Mouse (Mus musculus): ENCODE data around the gene Ap2b1. TPM values are rescaled to one million over a fixed set of nuclear protein-coding genes. Genes with fewer than 3 reads are reported as not detected.
A peak's percentile ranks its signal among the peaks of the same experiment; 100 is the strongest.
"Not testable (repeated sequence)": the region's sequence is repeated elsewhere in the genome, so short reads cannot be mapped to it uniquely, and the experiment has no call there.

Gene Ap2b1
- total RNA-seq, 2 experiments from 2014 or later = 304 to 324 TPM

DNA sequence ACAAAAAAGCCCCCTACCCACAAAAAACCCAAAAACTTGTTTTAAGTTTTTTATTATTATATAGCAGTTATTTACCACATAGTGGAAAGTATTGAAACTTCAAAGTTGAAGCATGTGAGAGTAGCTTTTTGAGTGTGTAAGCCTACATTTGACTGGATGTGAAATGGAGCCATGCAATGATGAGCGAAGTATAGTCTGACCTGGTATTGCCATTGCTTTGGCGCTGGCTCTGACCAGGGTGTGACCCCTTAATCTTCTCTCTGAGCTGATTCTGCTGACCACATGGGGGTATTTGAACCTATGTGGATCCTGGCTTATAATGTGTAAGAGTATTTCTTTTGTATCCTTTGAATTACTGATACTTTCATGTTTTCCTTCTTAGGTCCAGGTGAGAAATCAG, 4.7 kb upstream of the Ap2b1 start:
- intact Hi-C loops (cut with DNase I) = no loop called here

DNA sequence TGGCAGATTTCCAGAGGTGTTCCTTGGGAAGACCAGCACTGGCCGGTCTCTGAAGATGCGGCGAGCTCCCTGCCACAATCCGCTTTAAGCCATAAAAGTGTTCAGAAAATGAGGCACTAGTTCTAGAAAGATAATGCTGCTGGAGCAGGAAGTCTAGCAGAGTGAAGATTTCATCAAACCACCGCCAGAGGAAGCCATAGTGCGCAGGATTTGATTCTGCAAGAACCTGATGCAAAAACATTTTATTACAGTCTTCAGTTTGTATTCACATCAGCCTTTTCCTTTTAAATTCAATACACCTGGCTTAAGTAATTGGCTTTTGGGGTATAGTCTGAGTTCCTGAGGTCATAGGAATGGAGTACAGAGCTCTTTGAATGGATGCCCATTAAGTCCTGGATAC, 1.0 kb upstream of the Ap2b1 start:
- no peak for DNase-seq (ENCODE audit: low spot score in 2 of 2)
- intact Hi-C loops (cut with DNase I) = no loop called here

More for the DNA sequence above, 4.7 kb upstream of the Ap2b1 start:
- DNase-seq (ENCODE audit: low spot score in 2 of 2) = no peak

GRCm38 (mm10) chr11:83299724-83300123, 900 bp downstream of the Ap2b1 start:
- intact Hi-C loops (cut with DNase I) = no loop called here
- no peak for DNase-seq (ENCODE audit: low spot score in 2 of 2)

DNA sequence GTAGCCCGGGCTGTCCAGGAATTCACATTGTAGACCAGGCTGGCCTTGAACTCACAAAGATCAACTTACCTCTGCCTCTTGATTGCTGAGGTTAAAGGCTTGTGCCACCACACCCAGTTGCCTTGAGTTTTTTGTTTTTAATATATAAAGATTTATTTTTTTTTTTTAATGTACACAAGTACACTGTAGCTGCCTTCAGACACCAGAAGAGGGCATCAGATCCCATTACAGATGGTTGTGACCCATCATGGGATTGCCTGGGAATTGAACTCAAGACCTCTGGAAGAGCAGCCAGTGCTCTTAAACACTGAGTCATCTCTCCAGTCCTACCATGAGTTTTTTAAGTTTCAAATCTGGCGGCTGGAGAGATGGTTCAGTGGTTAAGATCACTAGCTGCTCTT, 2.6 kb downstream of the Ap2b1 start:
- DNase-seq (ENCODE audit: low spot score in 2 of 2) = no peak
- intact Hi-C loops (cut with DNase I) = no loop called here

DNA sequence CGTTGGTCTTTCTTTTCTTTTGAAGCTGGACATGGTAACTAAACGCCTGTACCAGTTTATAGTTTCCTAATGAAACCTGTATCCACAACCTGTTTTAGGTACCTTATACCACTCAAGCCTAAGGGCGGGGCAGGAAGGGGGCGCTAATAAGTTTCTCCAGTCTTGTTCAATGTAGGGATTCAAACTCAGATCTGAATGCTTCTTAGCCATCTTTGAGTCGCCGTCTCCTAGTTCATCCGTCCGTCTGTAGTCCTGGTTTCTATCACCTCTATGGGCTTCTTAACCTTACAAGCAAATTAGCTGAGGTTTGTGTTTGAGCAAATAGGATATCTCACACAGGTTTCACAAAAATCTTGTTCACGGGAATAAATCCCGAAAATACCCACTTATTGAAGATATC, 3.3 kb downstream of the Ap2b1 start:
- intact Hi-C loops (cut with DNase I) = no loop called here
- DNase-seq (ENCODE audit: low spot score in 2 of 2) = no peak

DNA sequence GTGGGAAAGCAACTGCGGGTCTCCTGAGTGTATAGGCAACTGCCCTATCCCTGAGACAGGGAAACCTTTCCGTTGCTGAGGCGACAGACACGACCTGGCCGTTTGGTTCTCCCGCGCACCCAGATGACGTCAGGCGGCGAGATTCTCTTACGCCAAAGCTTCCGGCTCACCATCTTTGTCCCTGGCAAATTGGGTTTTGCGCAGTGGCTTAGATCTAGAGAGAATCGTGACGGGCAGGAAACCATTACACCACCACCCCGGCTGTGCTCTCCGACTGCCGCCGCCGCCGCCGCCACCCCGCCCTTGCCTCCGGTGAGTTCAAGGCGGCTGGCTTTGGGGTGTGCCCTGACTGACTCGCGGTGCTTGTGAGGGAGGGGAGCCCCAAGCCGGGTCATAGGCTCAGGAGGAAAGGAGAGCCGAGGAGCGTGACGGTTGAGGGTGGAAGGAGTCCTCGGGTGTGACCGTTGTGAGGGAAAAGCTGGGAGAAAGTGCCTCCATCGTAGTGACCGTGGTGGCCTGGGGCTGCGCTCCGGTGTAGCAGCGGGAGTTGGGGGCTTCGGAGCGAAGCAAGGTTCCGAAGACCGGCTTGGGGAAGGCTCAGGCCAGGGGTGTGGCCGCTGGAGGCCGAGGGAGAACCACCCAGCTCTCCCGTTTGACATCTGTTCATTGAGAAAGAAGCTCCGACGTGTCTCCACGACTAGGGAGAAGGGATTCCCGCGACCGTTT, 3.9 kb downstream of the Ap2b1 start, which contains the start of gene Pex12:
Gene Pex12 (minus strand): TSS at position 61 of the 726 bp plus-strand sequence.
- peak; percentile 95 to 97 for DNase-seq (ENCODE audit: low spot score in 2 of 2)
- intact Hi-C loops (cut with DNase I) = no loop called here

GRCm38 (mm10) chr11:83303751-83304150, 4.9 kb downstream of the Ap2b1 start:
- intact Hi-C loops (cut with DNase I) = no loop called here
- no peak for DNase-seq (ENCODE audit: low spot score in 2 of 2)

DNA sequence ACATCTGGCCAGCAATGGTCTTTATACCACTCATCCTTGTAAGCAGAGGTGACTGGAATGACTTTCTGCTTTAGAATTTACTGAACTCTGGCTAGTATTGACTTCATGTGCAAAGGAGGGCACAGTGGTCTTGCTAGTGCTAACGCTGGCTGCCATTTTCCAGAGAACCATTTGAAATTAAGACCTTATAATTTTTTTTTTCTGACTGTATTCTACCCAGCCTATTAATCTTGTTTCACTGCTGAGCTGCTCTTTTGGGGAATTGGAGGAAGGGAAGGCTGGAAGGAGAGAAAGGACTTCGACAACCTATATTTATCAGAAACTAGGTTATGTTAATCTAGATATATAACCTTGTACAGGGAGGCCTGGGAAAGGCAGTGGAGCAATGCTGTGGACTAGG, 5.7 kb downstream of the Ap2b1 start:
- intact Hi-C loops (cut with DNase I) = no loop called here
- no peak for DNase-seq (ENCODE audit: low spot score in 2 of 2)

DNA sequence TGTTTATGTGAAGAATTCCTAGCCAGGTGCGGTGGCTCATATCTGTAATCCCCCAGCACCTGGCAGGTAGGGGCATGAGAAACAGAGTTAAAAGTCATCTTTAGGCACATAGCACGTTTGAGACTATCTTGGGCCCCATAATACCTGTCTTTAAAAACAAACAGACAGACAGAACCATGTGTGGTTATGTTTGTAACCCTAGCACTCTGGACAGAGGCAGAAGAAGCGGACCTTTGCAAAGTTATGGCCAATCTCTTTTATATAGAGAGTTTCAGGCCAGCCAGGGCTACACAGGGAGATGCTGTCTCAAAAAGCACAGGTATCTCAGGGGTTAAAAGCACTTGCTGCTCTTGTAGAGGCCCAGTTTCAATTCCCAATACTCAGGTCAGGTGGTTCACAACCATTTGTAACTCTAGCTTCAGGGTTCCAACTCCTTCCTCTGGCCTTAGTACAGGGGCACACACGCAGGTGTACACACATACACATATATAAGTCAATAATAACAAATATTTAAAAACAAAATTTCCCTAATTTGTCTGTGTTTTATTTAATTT, 8.0 kb downstream of the Ap2b1 start:
- no peak for DNase-seq (ENCODE audit: low spot score in 2 of 2)
- intact Hi-C loops (cut with DNase I) = no loop called here

DNA sequence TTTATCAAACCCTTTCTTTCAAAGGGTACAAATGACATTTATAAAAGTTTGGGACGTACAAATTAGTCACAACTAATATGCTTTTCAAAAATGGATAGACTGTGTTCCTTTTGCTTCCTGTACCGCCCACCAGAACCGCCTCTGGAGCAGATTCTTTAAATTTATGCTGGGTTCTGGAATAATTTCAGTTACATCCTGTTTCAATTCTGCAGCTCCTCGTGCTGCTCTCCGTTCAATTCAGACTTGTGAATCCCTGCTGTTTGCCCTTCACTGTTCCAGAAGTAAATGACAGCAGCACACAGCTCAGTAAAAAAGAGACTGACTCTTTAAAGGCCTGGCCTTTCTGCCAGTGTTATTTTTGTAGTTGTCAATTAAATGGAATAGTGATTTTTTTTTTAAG, 13.6 kb downstream of the Ap2b1 start:
- peak; percentile 50 to 60 for DNase-seq (ENCODE audit: low spot score in 2 of 2)
- intact Hi-C loops (cut with DNase I) = no loop called here

DNA sequence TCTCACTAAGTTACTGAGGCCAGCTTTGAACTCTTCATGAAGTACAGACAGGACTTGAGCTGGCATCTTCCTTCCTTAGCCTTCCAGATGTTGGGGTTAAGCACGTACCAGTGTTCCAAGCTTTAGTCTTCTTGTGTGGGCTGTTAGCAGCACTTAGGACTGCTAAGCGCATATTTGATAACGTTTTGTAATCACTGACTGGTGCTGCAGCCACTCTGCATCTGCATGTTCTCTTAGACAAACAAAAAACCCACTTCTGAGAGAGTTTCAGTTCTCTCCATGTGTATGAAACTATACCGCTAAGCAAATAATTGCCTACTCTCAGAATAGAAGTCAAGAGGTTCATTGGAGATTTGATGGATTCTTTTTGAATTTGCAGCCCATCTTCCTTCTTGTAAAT, 20.2 kb downstream of the Ap2b1 start:
- intact Hi-C loops (cut with DNase I) = no loop called here
- DNase-seq (ENCODE audit: low spot score in 2 of 2) = no peak

- not testable (repeated sequence) for DNase-seq (ENCODE audit: low spot score in 2 of 2)
- intact Hi-C loops (cut with DNase I) = loop anchor here (5.0 kb wide), 1 partner anchor 96 kb away; no protein-coding TSS in a partner anchor
Observed at GRCm38 (mm10) chr11:83326692-83327091, 27.9 kb downstream of the Ap2b1 start.

DNA sequence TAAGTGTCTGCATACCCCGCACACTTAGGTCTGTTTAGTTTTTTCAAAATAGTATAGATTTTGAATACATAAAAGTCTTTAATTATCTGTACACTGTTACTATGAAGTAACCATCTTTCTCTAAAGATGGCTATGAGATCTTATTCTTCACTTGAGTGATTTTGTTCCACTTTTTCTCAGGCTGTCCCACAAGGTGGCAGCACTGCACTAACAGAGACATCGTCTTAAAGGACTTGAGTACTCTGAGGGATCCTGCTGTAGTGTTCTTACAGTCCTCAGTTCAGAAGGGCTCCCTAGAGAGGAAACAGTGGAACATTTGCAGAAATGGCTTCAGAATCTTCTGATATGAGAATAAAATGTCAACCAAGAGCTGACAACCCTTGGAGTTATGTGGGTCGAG, 28.6 kb downstream of the Ap2b1 start:
- DNase-seq (ENCODE audit: low spot score in 2 of 2) = peak; percentile 78 to 81
- intact Hi-C loops (cut with DNase I) = loop anchor here (5.0 kb wide), 1 partner anchor 95 kb away; no protein-coding TSS in a partner anchor

DNA sequence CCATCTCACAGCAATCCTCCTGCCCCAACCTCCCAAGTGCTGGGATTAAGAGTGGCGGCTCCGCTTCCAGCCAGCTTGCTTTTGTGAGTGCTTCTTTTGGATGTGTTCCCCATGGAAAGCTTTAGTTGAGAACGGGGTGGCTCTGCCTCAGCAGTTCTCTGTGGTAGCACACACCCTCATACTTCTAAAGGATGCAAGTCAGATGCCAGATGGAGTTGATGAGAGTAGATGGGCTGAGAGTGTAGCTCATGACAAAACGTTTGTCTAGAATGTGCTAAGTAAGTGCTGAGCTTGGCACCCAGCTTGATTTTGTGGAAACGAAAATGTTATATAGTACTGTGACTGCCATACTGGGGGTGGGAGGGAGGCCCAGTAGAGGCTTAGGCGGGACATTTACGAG, 37.0 kb downstream of the Ap2b1 start:
- peak; percentile 27 to 29 for DNase-seq (ENCODE audit: low spot score in 2 of 2)
- intact Hi-C loops (cut with DNase I) = no loop called here

DNA sequence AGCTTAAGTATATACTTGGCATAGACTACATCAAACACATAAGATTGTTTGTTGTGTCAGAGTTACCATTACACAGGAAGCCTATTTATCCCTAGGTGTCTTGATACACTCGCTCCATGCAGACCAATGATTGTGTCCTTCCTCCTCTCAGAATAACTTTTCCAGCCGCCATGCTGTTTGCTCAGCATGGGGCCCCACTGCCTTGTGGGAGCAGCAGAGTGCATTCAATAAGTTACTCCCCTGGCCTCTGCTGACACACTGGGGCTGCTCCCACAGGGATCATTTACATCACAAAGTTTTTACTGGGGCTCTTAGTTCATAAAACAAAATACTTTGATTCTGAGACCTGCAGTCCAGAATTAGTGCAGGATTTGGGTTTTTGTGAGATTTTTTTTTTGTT, 40.9 kb downstream of the Ap2b1 start:
- no peak for DNase-seq (ENCODE audit: low spot score in 2 of 2)
- intact Hi-C loops (cut with DNase I) = no loop called here

DNA sequence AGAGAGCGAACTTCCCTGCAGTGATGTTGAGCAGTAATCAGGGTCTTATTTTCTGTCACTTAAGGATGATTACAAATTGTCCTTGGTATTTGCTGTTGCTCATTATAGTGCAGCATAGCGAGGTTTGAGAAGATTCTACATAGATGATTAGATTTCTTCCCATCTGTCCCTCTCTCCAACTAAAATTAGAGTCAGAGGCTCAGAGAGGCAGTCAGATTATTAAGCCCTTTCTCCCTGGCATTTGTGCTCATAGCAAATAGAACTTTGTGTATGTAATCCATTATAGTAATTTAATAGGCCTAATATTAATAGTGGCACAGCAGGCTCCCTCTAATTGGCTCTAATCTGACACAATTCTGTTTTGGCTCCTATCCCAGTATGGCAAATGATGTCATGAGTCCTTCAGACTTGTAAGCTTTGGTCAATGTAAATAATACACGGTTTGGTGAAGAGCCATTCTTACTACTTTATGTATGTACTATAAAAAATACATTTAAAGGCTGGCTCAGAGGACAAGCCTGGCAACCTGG, 43.0 kb downstream of the Ap2b1 start:
- intact Hi-C loops (cut with DNase I) = no loop called here
- no peak for DNase-seq (ENCODE audit: low spot score in 2 of 2)

DNA sequence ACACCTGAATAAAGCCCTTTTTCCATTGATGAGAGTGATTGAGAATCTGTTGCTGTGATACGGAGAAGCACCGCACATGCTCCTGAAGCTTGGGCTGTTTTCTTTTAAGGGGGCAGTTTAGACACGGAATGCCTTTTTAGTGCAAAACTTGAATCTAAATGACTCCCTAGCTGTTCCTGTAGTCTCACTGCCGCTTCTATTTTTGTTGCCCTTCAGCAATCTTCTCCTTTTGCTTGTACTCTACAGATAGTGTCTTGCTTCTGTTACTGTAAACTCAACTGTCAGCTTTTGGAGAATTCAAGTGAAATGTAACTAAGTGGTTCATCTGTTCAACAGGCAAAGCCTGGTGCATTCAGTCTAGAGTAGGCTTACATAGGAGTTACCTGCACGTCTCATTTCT, 56.6 kb downstream of the Ap2b1 start:
- intact Hi-C loops (cut with DNase I) = no loop called here
- DNase-seq (ENCODE audit: low spot score in 2 of 2) = no peak

GRCm38 (mm10) chr11:83357421-83357820, 58.6 kb downstream of the Ap2b1 start:
- DNase-seq (ENCODE audit: low spot score in 2 of 2) = peak; percentile 54 to 74

GRCm38 (mm10) chr11:83364656-83365055, 65.8 kb downstream of the Ap2b1 start:
- intact Hi-C loops (cut with DNase I) = no loop called here
- DNase-seq (ENCODE audit: low spot score in 2 of 2) = no peak

More at GRCm38 (mm10) chr11:83357421-83357820, 58.6 kb downstream of the Ap2b1 start:
- intact Hi-C loops (cut with DNase I) = loop anchor here (2.0 kb wide), 1 partner anchor 67 kb away; no protein-coding TSS in a partner anchor

DNA sequence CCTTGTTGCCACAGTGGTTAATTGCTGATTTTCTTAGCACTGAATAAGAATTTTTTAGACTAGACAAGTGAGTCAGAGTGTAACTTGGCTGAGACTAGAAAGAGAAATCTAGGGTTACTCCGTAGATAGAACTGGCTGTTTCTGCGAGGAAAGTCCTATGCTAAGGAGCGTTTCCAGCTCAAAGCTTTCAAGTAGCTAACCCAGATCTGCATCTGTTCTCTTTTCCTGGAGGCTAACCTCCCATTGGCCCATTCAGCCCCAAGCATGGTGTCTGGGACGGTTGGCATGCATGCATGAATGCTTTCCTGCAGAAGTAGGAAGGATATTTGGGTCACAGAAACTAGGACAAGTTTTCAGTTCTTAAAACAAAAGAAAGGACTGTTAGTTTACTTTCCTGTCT, 72.4 kb downstream of the Ap2b1 start:
- peak; percentile 43 to 46 for DNase-seq (ENCODE audit: low spot score in 2 of 2)
- intact Hi-C loops (cut with DNase I) = loop anchor here (5.0 kb wide), 1 partner anchor 36 kb away; the partner anchor contains the start of gene Rasl10b
